ENCODE assay signal across 8 mouse cellular contexts in genomic region chr1:74713099-74713858, GRCm38 (mm10). TPM values are rescaled to one million over a fixed set of nuclear protein-coding genes. Genes with fewer than 3 reads are reported as not detected.
A peak's percentile ranks its signal among the peaks of the same experiment; 100 is the strongest.
DNase-seq lines count a peak whose midpoint lies in the region; ATAC-seq lines count a peak whose summit lies in the region.

Cyp27a1 (plus strand) TSS chr1:74713574.

- H3K9ac ChIP-seq in hindbrain, embryonic 15.5 days, result peak within 1 kb of the TSS; percentile 45

- peaks cover 12% of the 10 kb centered on the region; the same call in 1 of the 2 replicates for H3K27me3 ChIP-seq in hindbrain, embryonic 15.5 days
- peaks cover 21% of the 10 kb centered on the region for H3K27me3 ChIP-seq in megakaryocyte, embryonic 14.5 days (replicated peaks)

- peak; percentile 55 for ATAC-seq in common myeloid progenitor, adult 5-6 weeks (replicated peaks; ENCODE audit: low read depth, poor library complexity, severe bottlenecking)
- no peak for ATAC-seq in hindbrain, embryonic 15.5 days (ENCODE audit: low FRiP score, low read depth)
- ATAC-seq in activated CD4-positive, CD25-positive, alpha-beta regulatory T cell, adult 4 months, result no peak

- peak; percentile 75 for DNase-seq in adrenal gland, adult 2 months
- peak; percentile 75 for DNase-seq in gastrocnemius, postnatal 14 days
- peak; percentile 9 to 13 for DNase-seq in left cerebral cortex, postnatal 25 days (ENCODE audit: low spot score in 2 of 2)
- DNase-seq in right cerebral cortex, postnatal 14 days, result peak; percentile 11

- H3K9me3 ChIP-seq in hindbrain, embryonic 15.5 days, result no peaks in the 10 kb centered on the region
- no peaks in the 10 kb centered on the region for H3K9me3 ChIP-seq in megakaryocyte, embryonic 14.5 days

- H3K4me1 ChIP-seq in hindbrain, embryonic 15.5 days (replicated peaks), result peaks cover 12% of the 10 kb centered on the region
- H3K4me1 ChIP-seq in megakaryocyte, embryonic 14.5 days, result peaks cover 37% of the 10 kb centered on the region

- H3K27ac ChIP-seq in hindbrain, embryonic 15.5 days (replicated peaks), result no peak within 1 kb of the TSS

- H3K4me3 ChIP-seq in hindbrain, embryonic 15.5 days, result peak within 1 kb of the TSS; percentile 40
- peak within 1 kb of the TSS; percentile 90 for H3K4me3 ChIP-seq in megakaryocyte, embryonic 14.5 days (replicated peaks)

- intact Hi-C loops in gastrocnemius, postnatal 14 days (cut with DNase I; ENCODE audit: low total_unique reads), result no loop called here
- intact Hi-C loops in left cerebral cortex, postnatal 25 days (cut with DNase I), result no loop called here

- 7% methylated on average over 35 of the region's 35 CpGs for WGBS in hindbrain, embryonic 15.5 days

- H3K36me3 ChIP-seq in hindbrain, embryonic 15.5 days, result no peaks in the 10 kb centered on the region
- no peaks in the 10 kb centered on the region for H3K36me3 ChIP-seq in megakaryocyte, embryonic 14.5 days (replicated peaks; ENCODE audit: low read length)

- peak within 1 kb of the TSS; percentile 85 for H3K4me2 ChIP-seq in hindbrain, embryonic 15.5 days

RNA-seq across cellular contexts. Expression of gene Cyp27a1, which starts in this region (rescaled TPM):
- 10 to 100 TPM; 13.1 to 16.8 TPM for total RNA-seq in adrenal gland, adult 2 months (2021)
- polyA plus RNA-seq in adrenal gland, adult 2 months (2012; rRNA removed), result 8.7 and 9.5 TPM in 2 replicates
- total RNA-seq in common myeloid progenitor, adult 5-6 weeks (2017), result 2.7 and 2.8 TPM in 2 replicates
- 10 to 100 TPM in 1 of 2 experiments, 1 to 10 TPM in 1; 9.9 to 22.2 TPM for total RNA-seq in gastrocnemius, postnatal 14 days (2021)
- polyA plus RNA-seq in hindbrain, embryonic 15.5 days (2015; fragmentation: Nextera tagmentation; extraction: Ambion mirVana), result 3.3 TPM in 2 replicates
- total RNA-seq in left cerebral cortex, postnatal 25 days (2021), result 1 to 10 TPM; 2.6 to 2.9 TPM
- 1.7 TPM in 1 of 2 replicates, not detected in the other for polyA plus RNA-seq in megakaryocyte, embryonic 14.5 days (2012; ENCODE audit: insufficient read depth, low replicate concordance)
- under 1 TPM in 1 of 2 experiments, not detected in 1; 0.33 TPM for polyA plus RNA-seq in activated CD4-positive, CD25-positive, alpha-beta regulatory T cell, adult 4 months (2017; shearing (Covaris generic))

Comparison
In these comparisons a context has a peak if more than half of its experiments do, and no peak if none do; other contexts are left out.
1. DNase-seq: peak in every context shown above with its lines; median percentile 75 in adrenal gland, adult 2 months; 75 in gastrocnemius, postnatal 14 days; 11 in left cerebral cortex, postnatal 25 days; 11 in right cerebral cortex, postnatal 14 days.